Mouse (Mus musculus) urinary bladder, postnatal 0 days (tissue): ENCODE results near the gene Got1. TPM values are rescaled to one million over a fixed set of nuclear protein-coding genes. Genes with fewer than 3 reads are reported as not detected.

Source experiments
- polyA plus RNA-seq: library from polyadenylated mRNA; unstranded; fragments of >200 nt; fragmentation: Nextera tagmentation; extraction: Ambion mirVana; gene quantifications from 2 replicates; pipeline ENCODE4 v1.2.1, GENCODE M21; 2015

Gene Got1
- 37.5 and 40.2 TPM in 2 replicates for polyA plus RNA-seq

DNA sequence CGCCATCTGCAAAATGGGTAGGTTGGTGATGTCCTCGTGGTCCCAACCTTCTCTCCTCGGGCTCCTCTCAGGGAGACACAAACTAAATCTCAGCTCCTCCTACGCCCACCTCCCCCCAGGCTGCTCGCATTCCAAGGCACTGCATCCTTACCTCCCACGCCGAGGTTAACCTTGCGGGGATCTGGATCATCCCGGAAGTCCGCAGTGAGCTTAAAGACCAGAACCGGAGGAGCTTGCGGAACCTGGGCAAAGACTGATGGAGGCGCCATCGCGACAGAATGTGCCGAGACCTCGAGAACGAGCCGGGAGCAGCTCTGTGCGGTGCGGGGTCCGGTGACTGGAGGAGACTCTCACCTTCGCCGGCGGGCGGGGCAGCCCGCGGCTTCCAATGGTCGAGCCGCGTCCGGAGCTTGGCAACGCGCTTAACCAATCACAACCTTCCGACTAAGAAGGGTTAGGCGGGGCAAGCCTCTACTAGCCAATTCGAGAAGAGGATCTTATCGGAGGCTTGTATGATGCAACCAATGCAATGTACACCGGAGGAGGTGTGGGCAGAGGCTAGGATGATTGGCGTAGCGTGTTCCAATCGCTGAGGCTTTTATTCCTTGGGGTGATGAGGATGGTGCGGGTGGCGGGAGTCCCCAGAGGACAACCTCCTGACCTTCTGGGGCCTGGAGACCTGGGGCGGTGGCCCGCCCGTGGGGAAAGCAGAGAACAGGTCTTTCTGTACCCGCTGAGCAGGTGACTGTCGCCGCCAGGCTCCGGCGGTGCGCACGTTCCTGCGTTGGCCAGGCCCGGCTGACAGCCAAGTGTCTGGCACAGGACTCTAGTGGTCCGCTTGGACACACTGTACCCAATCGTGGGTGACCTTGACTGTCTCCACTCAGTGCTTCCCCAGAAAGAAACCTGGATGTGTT is at the start of gene Got1:
Got1 (minus strand) TSS at position 419 of the 917 bp plus-strand sequence.

Other genes with a start within 250 kb of the Got1 start
- 6.9 and 7.0 TPM in 2 replicates for gene Hpse2, start 136.2 kb downstream of the Got1 start, polyA plus RNA-seq
- gene Cnnm1, start 84.2 kb downstream of the Got1 start, polyA plus RNA-seq, result 0.50 and 0.70 TPM in 2 replicates
- gene Nkx2-3, start 87.7 kb upstream of the Got1 start, polyA plus RNA-seq, result 0.27 and 0.28 TPM in 2 replicates
- gene Slc25a28, start 150.3 kb upstream of the Got1 start, polyA plus RNA-seq, result 9.1 and 9.3 TPM in 2 replicates
- gene Entpd7, start 165.1 kb upstream of the Got1 start, polyA plus RNA-seq, result 6.7 and 8.5 TPM in 2 replicates
- gene Cutc, start 228.4 kb upstream of the Got1 start, polyA plus RNA-seq, result 10.5 and 12.1 TPM in 2 replicates
- gene Cox15, start 228.4 kb upstream of the Got1 start, polyA plus RNA-seq, result 5.1 and 5.2 TPM in 2 replicates